Mouse (Mus musculus) heart, adult 2 months (tissue): ENCODE measurements around the gene Sdr39u1. TPM values are rescaled to one million over a fixed set of nuclear protein-coding genes. Genes with fewer than 3 reads are reported as not detected.

Source experiments
- DNase-seq, 2 experiments: peaks; one replicate each; pipeline ENCODE4 v3.0.0; 2021
- H3K27ac ChIP-seq: fragments of 200-600 bp; 2 replicates; pipeline ENCODE4 v1.8.1; 2022
- H3K27me3 ChIP-seq: fragments of 200-500 bp; 2 replicates; pipeline ENCODE4 v1.6.1; 2012; ENCODE audit warnings: mild to moderate bottlenecking, low read length, inconsistent platforms, mixed read lengths; ENCODE audit not compliant: control insufficient read depth, insufficient read depth
- H3K36me3 ChIP-seq: fragments of 200-500 bp; 2 replicates; pipeline ENCODE4 v1.6.1; 2012; ENCODE audit warnings: low read length, inconsistent platforms; ENCODE audit not compliant: control insufficient read depth, insufficient read depth
- H3K4me1 ChIP-seq: fragments of 200-500 bp; 2 replicates; pipeline ENCODE4 v1.6.1; 2011; ENCODE audit warnings: low read length; ENCODE audit not compliant: control insufficient read depth, insufficient read depth
- H3K4me3 ChIP-seq: fragments of 200-600 bp; 2 replicates; pipeline ENCODE4 v1.8.1; 2022
- H3K79me2 ChIP-seq: fragments of 200-500 bp; replicated peaks from 2 replicates; pipeline ENCODE4 v1.6.1; 2012; ENCODE audit warnings: mild to moderate bottlenecking, inconsistent platforms, low read length, moderate library complexity, mixed read lengths; ENCODE audit not compliant: control insufficient read depth, insufficient read depth
- H3K9ac ChIP-seq: fragments of 200-500 bp; 2 replicates; pipeline ENCODE4 v1.6.1; 2012; ENCODE audit warnings: low read depth, mild to moderate bottlenecking, control low read depth, inconsistent platforms, low read length, mixed read lengths
- CTCF ChIP-seq: fragments of 200-600 bp; IDR thresholded peaks from 2 replicates; pipeline ENCODE4 v1.8.1; 2022; ENCODE audit warnings: antibody characterized with exemption, mild to moderate bottlenecking, moderate library complexity
- EP300 ChIP-seq: fragments of 200-500 bp; IDR thresholded peaks from 2 replicates; pipeline ENCODE4 v1.6.1; 2011; ENCODE audit warnings: low read depth, low read length, control low read depth; ENCODE audit not compliant: insufficient read depth
- POLR2A ChIP-seq: fragments of 200-500 bp; IDR thresholded peaks from 2 replicates; pipeline ENCODE4 v1.6.1; 2011; ENCODE audit warnings: mild to moderate bottlenecking, low read depth, low read length, control low read depth; ENCODE audit not compliant: insufficient read depth
- WGBS: fragments of 180-500 bp; shearing (Covaris S2); methylation state at CpG from one replicate; pipeline ENCODE4 v1.1.7; 2018; 5-methylcytosine and 5-hydroxymethylcytosine counted together
- intact Hi-C: fragments of 180-260 bp; cut with DNase I; formaldehyde crosslinking; loops from one replicate; pipeline ENCODE4 v1.15.1; 2025
- polyA plus RNA-seq: library from polyadenylated mRNA; depleted of rRNA; stranded (reverse); fragments of >200 nt; gene quantifications from 2 replicates; pipeline ENCODE4 v1.2.3, GENCODE M21; 2012
- total RNA-seq, 2 experiments: library from RNA; stranded (reverse); gene quantifications; 2 replicates each; pipeline ENCODE4 v1.2.3; 2021

Gene Sdr39u1
- total and polyA plus RNA-seq, 3 experiments = 112 to 142 (median 127) TPM

- no peak for DNase-seq
- 18% methylated on average over 14 of the region's 14 CpGs for WGBS
- Histone ChIP-seq H3K4me1 (peaks cover 5% of the 10 kb centered on the region; the same call in 1 of the 2 replicates), H3K9ac (no peak overlapping the region), H3K36me3 (no peaks in the 10 kb centered on the region), H3K27me3 (peaks cover 2% of the 10 kb centered on the region; the same call in 1 of the 2 replicates), H3K79me2 (no peaks in the 10 kb centered on the region), H3K4me3 (no peak overlapping the region), H3K27ac (no peak overlapping the region)
- TF ChIP-seq EP300 (no peak), CTCF (no peak), POLR2A (no peak)
- intact Hi-C loops = no loop called here
These were observed 22.4 kb downstream of the Sdr39u1 start for GRCm38 (mm10) chr14:55877469-55878315.

DNA sequence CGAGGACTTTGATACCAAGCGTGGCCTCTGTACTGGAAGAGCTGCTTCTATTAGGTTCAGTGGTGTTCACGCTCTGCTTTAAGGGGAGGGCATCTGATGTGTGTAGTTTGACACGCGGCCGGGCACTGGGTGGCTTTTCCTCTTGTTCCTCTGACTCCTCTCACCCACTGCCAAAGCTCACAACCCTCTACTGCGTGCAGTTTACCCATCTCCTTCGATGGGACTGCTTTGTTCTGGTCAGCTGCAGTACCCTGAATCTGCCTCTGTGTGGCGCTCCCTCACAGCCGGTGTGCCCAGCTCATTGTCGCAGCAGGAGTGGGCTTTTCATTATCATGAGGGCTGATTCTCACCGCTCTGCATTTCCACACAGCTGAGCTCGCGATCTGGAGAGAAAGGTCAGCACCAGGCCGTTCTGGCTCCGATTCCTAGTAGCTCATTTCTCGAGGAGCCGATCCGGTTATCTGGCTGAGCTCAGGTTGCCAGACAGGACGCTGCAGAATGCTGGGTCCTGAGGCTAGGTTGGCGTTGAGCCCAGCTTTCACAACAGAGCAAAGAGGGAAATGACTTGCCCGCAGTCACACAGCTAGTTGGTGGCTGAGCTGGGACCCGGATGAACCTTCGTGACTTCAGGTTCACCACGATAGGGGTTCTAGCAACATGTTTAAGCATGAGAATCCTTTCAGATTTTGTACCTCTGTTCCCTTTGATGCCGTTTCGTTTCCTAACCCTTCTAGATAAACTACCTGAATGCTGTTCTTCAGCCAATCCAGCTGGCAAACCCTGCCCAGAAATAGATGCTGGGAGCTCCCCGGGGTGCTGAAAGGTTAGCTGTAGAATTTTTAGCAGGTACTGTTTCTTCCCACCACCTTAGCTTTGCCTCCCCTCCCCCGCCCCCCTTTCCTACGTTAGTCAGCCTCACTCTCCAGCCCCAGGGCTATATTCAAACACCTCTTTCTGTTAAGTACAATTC is 26.1 kb downstream of the Sdr39u1 start:
- DNase-seq = peak; percentile 75 to 82
- Histone ChIP-seq H3K36me3 (no peaks in the 10 kb centered on the region), H3K9ac (no peak overlapping the region), H3K4me1 (peaks cover 5% of the 10 kb centered on the region; the same call in 1 of the 2 replicates), H3K79me2 (no peaks in the 10 kb centered on the region), H3K4me3 (peak overlapping the region; percentile 2; the same call in 1 of the 2 replicates), H3K27me3 (peaks cover 2% of the 10 kb centered on the region; the same call in 1 of the 2 replicates), H3K27ac (no peak overlapping the region)
- WGBS = 13% methylated on average over 30 of the region's 30 CpGs
- intact Hi-C loops = loop anchor here (1.0 kb wide), 1 partner anchor 44 kb away; no protein-coding TSS in a partner anchor
- peak; percentile 68; the same call in 1 of the 2 replicates for TF ChIP-seq EP300
- peak; percentile 97 for TF ChIP-seq CTCF
- TF ChIP-seq POLR2A = 0 out of 2 replicates have a peak, but pooled peaks have one; percentile 6

GRCm38 (mm10) chr14:55873242-55873713 is 26.8 kb downstream of the Sdr39u1 start:
- Histone ChIP-seq H3K36me3 (no peaks in the 10 kb centered on the region), H3K9ac (no peak overlapping the region), H3K27me3 (peaks cover 2% of the 10 kb centered on the region; the same call in 1 of the 2 replicates), H3K27ac (no peak overlapping the region), H3K4me1 (peaks cover 5% of the 10 kb centered on the region; the same call in 1 of the 2 replicates), H3K4me3 (no peak overlapping the region), H3K79me2 (no peaks in the 10 kb centered on the region)
- TF ChIP-seq POLR2A = no peak
- TF ChIP-seq EP300 = no peak
- no peak for TF ChIP-seq CTCF
- DNase-seq = no peak
- intact Hi-C loops = no loop called here
- WGBS = 80% methylated on average over 8 of the region's 8 CpGs

GRCm38 (mm10) chr14:55872551-55872950 is 27.5 kb downstream of the Sdr39u1 start:
- Histone ChIP-seq H3K79me2 (no peaks in the 10 kb centered on the region), H3K9ac (no peak overlapping the region), H3K4me1 (peaks cover 5% of the 10 kb centered on the region; the same call in 1 of the 2 replicates), H3K27ac (no peak overlapping the region), H3K36me3 (no peaks in the 10 kb centered on the region), H3K27me3 (no peaks in the 10 kb centered on the region), H3K4me3 (no peak overlapping the region)
- DNase-seq = no peak
- intact Hi-C loops = no loop called here
- no peak for TF ChIP-seq POLR2A
- TF ChIP-seq CTCF = no peak
- no peak for TF ChIP-seq EP300
- 88% methylated on average over 17 of the region's 17 CpGs for WGBS

DNA sequence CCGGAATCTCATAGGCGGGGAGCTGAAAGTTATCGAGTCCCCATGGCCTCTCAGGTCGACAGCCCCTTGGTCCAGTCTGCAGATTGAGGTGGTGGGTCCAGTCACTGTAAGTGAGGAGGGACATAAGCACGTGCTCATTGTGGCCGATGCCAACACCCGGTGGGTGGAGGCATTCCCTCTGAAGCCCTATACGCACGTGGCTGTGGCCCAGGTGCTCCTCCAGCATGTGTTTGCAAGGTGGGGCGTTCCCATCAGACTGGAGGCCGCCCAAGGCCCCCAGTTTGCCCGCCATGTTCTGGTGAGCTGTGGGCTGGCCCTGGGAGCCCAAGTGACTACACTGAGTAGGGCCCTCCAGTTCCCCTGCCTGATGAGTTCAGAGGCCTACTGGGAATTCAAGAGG is 28.1 kb downstream of the Sdr39u1 start:
- WGBS = 89% methylated on average over 12 of the region's 12 CpGs
- no peaks in the 10 kb centered on the region for H3K27me3 ChIP-seq
- H3K4me1 ChIP-seq = peaks cover 5% of the 10 kb centered on the region; the same call in 1 of the 2 replicates
- H3K36me3 ChIP-seq = no peaks in the 10 kb centered on the region
- H3K27ac ChIP-seq = no peak overlapping the region
- no peak for TF ChIP-seq EP300
- no peak for TF ChIP-seq CTCF
- TF ChIP-seq POLR2A = no peak
- intact Hi-C loops = no loop called here
- no peak overlapping the region for H3K9ac ChIP-seq
- no peak for DNase-seq
- no peaks in the 10 kb centered on the region for H3K79me2 ChIP-seq
- H3K4me3 ChIP-seq = no peak overlapping the region
